Mouse (Mus musculus): Measurements from ENCODE around the gene Usp34. TPM values are rescaled to one million over a fixed set of nuclear protein-coding genes. Genes with fewer than 3 reads are reported as not detected.

The Usp34 gene
- polyA plus RNA-seq, 1 experiment from 2014 or later: 19.7 TPM

DNA sequence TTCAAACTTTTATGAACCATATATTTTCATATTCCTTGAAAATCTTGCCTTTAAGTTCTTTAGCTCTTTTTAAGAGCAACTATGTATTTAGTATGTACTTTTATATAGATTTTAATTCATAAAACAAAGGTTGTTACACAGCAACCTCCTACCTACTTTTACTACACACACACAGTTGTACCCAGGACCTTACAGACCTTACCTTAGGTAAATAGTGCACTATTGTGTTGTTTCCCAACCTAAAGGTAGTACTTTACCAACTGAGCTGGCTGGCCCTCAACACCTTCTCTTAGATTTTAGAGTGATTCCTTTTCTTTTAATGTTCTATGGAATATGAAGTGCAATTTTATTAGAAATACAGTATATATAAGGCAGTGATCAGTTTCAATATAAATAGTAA lies 65.8 kb downstream of the Usp34 start:
- Histone ChIP-seq H3K27me3 (replicated peaks; ENCODE audit: control insufficient read depth, insufficient read depth, low read length) (no peaks in the 10 kb centered on the region), H3K9me3 (ENCODE audit: control insufficient read depth, low read length) (no peaks in the 10 kb centered on the region), H3K4me1 (replicated peaks; ENCODE audit: control insufficient read depth, insufficient read depth, low read length) (no peaks in the 10 kb centered on the region), H3K36me3 (ENCODE audit: control insufficient read depth, insufficient read depth, low read length) (peaks cover 22% of the 10 kb centered on the region), H3K27ac (ENCODE audit: low read depth, low read length) (no peak overlapping the region), H3K9ac (ENCODE audit: low read depth, low read length) (no peak overlapping the region), H3K4me2 (no peak overlapping the region), H3K4me3 (ENCODE audit: low read depth, low read length) (no peak overlapping the region)
- ATAC-seq (replicated peaks; ENCODE audit: low FRiP score): no peak
- no peak for DNase-seq (ENCODE audit: low spot score)

DNA sequence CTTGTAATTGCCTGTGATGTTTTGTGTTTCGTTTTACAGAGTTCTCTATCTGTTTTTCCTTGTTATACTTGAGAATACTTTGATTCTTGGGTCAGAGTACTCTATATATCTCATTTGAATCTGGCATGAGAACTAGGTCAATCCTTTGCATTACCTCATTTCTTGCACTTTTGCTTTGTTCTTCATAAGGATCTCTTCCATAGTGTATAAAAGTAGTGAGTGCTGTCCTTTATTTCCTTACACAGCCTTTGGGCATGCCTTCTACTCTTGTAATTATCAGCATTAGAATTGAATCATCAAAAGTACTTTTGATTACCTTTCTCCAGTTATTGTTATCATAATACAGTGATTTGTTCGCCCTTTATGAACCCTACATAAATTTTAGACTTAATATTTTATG lies 73.4 kb downstream of the Usp34 start:
- no peak overlapping the region for H3K4me3 ChIP-seq (ENCODE audit: low read depth, low read length)
- H3K4me1 ChIP-seq (replicated peaks; ENCODE audit: control insufficient read depth, insufficient read depth, low read length): no peaks in the 10 kb centered on the region
- H3K36me3 ChIP-seq (ENCODE audit: control insufficient read depth, insufficient read depth, low read length): peaks cover 10% of the 10 kb centered on the region; the same call in 1 of the 2 replicates
- no peak overlapping the region for H3K9ac ChIP-seq (ENCODE audit: low read depth, low read length)
- WGBS: 93% methylated on average over 2 of the region's 2 CpGs
- H3K27me3 ChIP-seq (replicated peaks; ENCODE audit: control insufficient read depth, insufficient read depth, low read length): no peaks in the 10 kb centered on the region
- H3K27ac ChIP-seq (ENCODE audit: low read depth, low read length): no peak overlapping the region
- no peak overlapping the region for H3K4me2 ChIP-seq
- DNase-seq (ENCODE audit: low spot score) (no peak), ATAC-seq (replicated peaks; ENCODE audit: low FRiP score) (no peak)
- no peaks in the 10 kb centered on the region for H3K9me3 ChIP-seq (ENCODE audit: control insufficient read depth, low read length)

DNA sequence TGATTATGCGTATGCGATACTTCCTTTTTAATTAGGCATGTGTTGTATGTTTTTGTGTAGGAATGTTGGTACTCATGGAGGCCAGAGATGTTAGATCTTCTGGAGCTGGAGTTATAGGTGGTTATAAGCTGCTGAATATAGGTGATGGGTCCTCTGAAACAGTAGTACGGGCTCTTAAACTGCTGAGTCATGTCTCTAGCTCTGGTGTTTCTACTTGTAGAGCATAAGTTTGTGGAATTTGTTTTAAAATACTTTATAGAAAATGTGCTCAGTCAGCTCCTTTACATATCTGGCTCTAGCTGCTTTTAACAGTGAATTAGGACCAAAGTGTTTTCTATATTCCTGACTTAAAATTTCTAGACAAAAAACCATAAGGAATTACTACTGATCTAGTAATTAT lies 73.9 kb downstream of the Usp34 start:
- H3K9ac ChIP-seq (ENCODE audit: low read depth, low read length): no peak overlapping the region
- H3K4me1 ChIP-seq (replicated peaks; ENCODE audit: control insufficient read depth, insufficient read depth, low read length): no peaks in the 10 kb centered on the region
- 88% methylated on average over 3 of the region's 3 CpGs for WGBS
- H3K4me3 ChIP-seq (ENCODE audit: low read depth, low read length): no peak overlapping the region
- ATAC-seq (replicated peaks; ENCODE audit: low FRiP score) (no peak), DNase-seq (ENCODE audit: low spot score) (no peak)
- H3K36me3 ChIP-seq (ENCODE audit: control insufficient read depth, insufficient read depth, low read length): peaks cover 8% of the 10 kb centered on the region; the same call in 1 of the 2 replicates
- no peak overlapping the region for H3K4me2 ChIP-seq
- H3K27ac ChIP-seq (ENCODE audit: low read depth, low read length): no peak overlapping the region
- H3K27me3 ChIP-seq (replicated peaks; ENCODE audit: control insufficient read depth, insufficient read depth, low read length): no peaks in the 10 kb centered on the region
- H3K9me3 ChIP-seq (ENCODE audit: control insufficient read depth, low read length): no peaks in the 10 kb centered on the region

DNA sequence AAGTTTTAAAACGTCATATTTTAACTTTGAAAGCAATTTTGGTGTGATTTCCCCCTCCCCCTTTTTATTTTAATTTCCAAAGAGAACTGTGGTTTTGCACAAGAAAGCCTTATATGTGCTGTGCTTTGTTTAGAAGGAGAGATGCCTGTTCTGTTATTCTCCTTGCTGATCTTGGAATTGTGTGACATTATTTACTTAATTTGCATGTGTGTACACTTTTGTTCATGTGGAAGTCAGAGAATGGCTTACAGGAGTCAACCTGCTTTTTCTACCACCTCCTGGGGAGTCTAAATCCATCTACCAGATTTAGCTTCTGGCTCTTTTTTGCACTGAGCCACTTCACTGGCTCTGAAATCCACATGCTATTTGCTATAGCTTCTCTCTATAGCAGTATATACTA lies 76.1 kb downstream of the Usp34 start:
- no peaks in the 10 kb centered on the region for H3K27me3 ChIP-seq (replicated peaks; ENCODE audit: control insufficient read depth, insufficient read depth, low read length)
- no peaks in the 10 kb centered on the region for H3K9me3 ChIP-seq (ENCODE audit: control insufficient read depth, low read length)
- H3K4me2 ChIP-seq: no peak overlapping the region
- H3K27ac ChIP-seq (ENCODE audit: low read depth, low read length): no peak overlapping the region
- WGBS: 81% methylated on average over 1 of the region's 1 CpGs
- H3K4me1 ChIP-seq (replicated peaks; ENCODE audit: control insufficient read depth, insufficient read depth, low read length): no peaks in the 10 kb centered on the region
- DNase-seq (ENCODE audit: low spot score) (no peak), ATAC-seq (replicated peaks; ENCODE audit: low FRiP score) (no peak)
- no peak overlapping the region for H3K9ac ChIP-seq (ENCODE audit: low read depth, low read length)
- peaks cover 5% of the 10 kb centered on the region; the same call in 1 of the 2 replicates for H3K36me3 ChIP-seq (ENCODE audit: control insufficient read depth, insufficient read depth, low read length)
- no peak overlapping the region for H3K4me3 ChIP-seq (ENCODE audit: low read depth, low read length)

DNA sequence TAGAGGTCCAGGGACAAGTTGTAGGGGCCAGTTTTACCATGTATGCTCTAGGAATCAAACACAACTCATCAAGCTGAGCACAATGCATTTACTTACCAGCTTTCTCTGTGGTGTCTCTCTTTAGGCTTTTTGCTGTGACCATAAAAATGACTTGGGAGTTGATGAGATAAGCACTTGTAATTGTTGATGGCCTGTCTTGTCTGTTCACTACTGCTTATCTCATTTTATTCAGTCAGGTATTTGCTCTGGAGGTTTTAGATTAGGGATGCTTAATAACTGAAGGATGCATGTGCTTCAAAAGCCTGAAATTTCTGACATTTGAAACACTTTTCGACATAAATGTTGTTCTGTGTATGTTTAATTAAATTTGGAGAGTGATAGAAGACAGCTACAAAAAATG lies 83.0 kb downstream of the Usp34 start:
- Histone ChIP-seq H3K27ac (ENCODE audit: low read depth, low read length) (no peak overlapping the region), H3K36me3 (ENCODE audit: control insufficient read depth, insufficient read depth, low read length) (peaks cover 13% of the 10 kb centered on the region; the same call in 1 of the 2 replicates), H3K27me3 (replicated peaks; ENCODE audit: control insufficient read depth, insufficient read depth, low read length) (no peaks in the 10 kb centered on the region), H3K9me3 (ENCODE audit: control insufficient read depth, low read length) (no peaks in the 10 kb centered on the region), H3K4me2 (peak overlapping the region; percentile 33), H3K9ac (ENCODE audit: low read depth, low read length) (no peak overlapping the region), H3K4me1 (replicated peaks; ENCODE audit: control insufficient read depth, insufficient read depth, low read length) (peaks cover 10% of the 10 kb centered on the region; the same call in 1 of the 2 replicates), H3K4me3 (ENCODE audit: low read depth, low read length) (no peak overlapping the region)
- WGBS: 80% methylated on average over 1 of the region's 1 CpGs
- ATAC-seq (replicated peaks; ENCODE audit: low FRiP score) (peak; percentile 77), DNase-seq (ENCODE audit: low spot score) (no peak)

DNA sequence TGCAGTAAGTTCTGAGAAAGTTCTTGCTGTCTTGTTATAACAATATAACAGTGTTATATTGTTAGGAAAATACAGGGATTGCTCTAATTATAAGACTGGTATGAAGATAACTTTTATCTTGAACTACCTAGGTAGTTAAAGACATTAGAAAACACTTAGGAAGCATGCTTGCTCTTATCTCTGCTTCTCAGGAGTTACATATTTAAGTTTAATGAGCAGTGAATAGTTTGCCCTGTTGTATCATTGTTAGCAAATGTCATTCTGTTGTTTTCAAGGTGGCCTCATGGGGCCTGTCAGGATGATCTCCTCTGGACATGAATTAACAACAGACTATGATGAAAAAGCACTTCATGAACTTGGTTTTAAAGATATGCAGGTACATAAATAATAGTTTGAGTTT lies 85.9 kb downstream of the Usp34 start:
- ATAC-seq (replicated peaks; ENCODE audit: low FRiP score): peak; percentile 70
- no peak overlapping the region for H3K4me2 ChIP-seq
- H3K4me3 ChIP-seq (ENCODE audit: low read depth, low read length): no peak overlapping the region
- no peaks in the 10 kb centered on the region for H3K9me3 ChIP-seq (ENCODE audit: control insufficient read depth, low read length)
- no peak for DNase-seq (ENCODE audit: low spot score)
- no peak overlapping the region for H3K27ac ChIP-seq (ENCODE audit: low read depth, low read length)
- no peaks in the 10 kb centered on the region for H3K27me3 ChIP-seq (replicated peaks; ENCODE audit: control insufficient read depth, insufficient read depth, low read length)
- H3K36me3 ChIP-seq (ENCODE audit: control insufficient read depth, insufficient read depth, low read length): peaks cover 21% of the 10 kb centered on the region; the same call in 1 of the 2 replicates
- H3K9ac ChIP-seq (ENCODE audit: low read depth, low read length): no peak overlapping the region
- H3K4me1 ChIP-seq (replicated peaks; ENCODE audit: control insufficient read depth, insufficient read depth, low read length): peaks cover 10% of the 10 kb centered on the region; the same call in 1 of the 2 replicates

DNA sequence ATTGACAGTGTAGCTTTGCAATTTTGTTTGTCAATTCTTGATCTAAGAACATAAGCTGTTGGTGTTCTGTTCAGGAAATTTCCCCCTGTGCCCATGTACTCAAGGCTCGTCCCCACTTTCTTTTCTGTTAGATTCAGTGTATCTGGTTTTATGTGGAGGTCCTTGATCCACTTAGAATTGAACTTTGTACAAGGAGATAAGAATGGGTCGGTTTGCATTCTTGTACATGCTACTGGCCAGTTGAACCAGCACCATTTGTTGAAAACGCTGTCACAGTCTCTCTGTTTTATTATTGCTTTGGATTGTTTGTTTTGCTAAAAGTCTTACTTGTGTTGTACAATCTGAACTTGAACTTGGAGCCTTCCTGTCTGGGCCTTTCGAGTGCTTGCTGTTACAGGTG lies 89.9 kb downstream of the Usp34 start:
- H3K27ac ChIP-seq (ENCODE audit: low read depth, low read length): no peak overlapping the region
- H3K27me3 ChIP-seq (replicated peaks; ENCODE audit: control insufficient read depth, insufficient read depth, low read length): no peaks in the 10 kb centered on the region
- no peak overlapping the region for H3K4me2 ChIP-seq
- H3K9me3 ChIP-seq (ENCODE audit: control insufficient read depth, low read length): no peaks in the 10 kb centered on the region
- ATAC-seq (replicated peaks; ENCODE audit: low FRiP score) (no peak), DNase-seq (ENCODE audit: low spot score) (no peak)
- no peak overlapping the region for H3K4me3 ChIP-seq (ENCODE audit: low read depth, low read length)
- H3K4me1 ChIP-seq (replicated peaks; ENCODE audit: control insufficient read depth, insufficient read depth, low read length): 0 out of 2 replicates have a peak, but pooled peaks cover 2% of the 10 kb centered on the region
- 86% methylated on average over 4 of the region's 4 CpGs for WGBS
- peaks cover 21% of the 10 kb centered on the region for H3K36me3 ChIP-seq (ENCODE audit: control insufficient read depth, insufficient read depth, low read length)
- no peak overlapping the region for H3K9ac ChIP-seq (ENCODE audit: low read depth, low read length)

DNA sequence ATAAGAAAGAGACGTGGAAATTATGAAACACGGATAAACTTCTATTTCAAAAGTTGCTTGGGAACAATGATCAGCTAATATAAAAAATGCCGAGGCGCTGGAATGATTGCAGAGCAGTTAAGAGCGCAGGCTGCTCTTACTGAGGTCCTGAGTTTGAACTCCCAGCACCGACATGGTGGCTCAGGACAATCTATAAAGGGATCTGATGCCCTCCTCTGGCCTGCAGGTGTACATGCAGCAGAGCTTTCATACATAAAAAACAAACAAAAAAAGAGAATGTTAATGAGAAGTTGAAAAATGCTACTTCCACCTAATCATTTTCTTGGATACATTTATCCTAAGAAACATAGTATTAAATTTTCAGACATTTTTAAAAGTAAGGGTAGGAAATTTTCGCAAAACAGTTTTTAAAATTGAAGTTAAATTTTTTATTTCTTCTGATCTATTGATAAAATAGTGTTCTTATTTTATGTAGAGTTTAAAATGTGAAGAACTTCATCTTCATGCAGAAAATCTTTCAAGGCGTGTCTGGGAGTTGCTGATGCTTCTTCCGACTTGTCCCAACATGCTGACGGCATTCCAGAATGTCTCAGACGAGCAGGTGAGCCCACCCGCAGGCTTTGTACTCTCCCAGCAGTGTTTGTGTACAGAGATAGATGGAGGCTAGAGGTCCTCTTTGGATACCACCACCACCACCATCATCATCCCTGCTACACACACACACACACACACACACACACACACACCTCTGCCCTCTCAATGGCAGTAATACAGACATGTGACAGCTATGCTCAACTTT lies 94.5 kb downstream of the Usp34 start:
- H3K4me1 ChIP-seq (replicated peaks; ENCODE audit: control insufficient read depth, insufficient read depth, low read length): no peaks in the 10 kb centered on the region
- no peak for DNase-seq (ENCODE audit: low spot score)
- no peak overlapping the region for H3K27ac ChIP-seq (ENCODE audit: low read depth, low read length)
- peaks cover 12% of the 10 kb centered on the region for H3K36me3 ChIP-seq (ENCODE audit: control insufficient read depth, insufficient read depth, low read length)
- ATAC-seq (replicated peaks; ENCODE audit: low FRiP score): no peak
- H3K4me2 ChIP-seq: no peak overlapping the region
- H3K4me3 ChIP-seq (ENCODE audit: low read depth, low read length): no peak overlapping the region
- WGBS: 88% methylated on average over 12 of the region's 12 CpGs
- H3K9me3 ChIP-seq (ENCODE audit: control insufficient read depth, low read length): no peaks in the 10 kb centered on the region
- H3K9ac ChIP-seq (ENCODE audit: low read depth, low read length): no peak overlapping the region
- no peaks in the 10 kb centered on the region for H3K27me3 ChIP-seq (replicated peaks; ENCODE audit: control insufficient read depth, insufficient read depth, low read length)

DNA sequence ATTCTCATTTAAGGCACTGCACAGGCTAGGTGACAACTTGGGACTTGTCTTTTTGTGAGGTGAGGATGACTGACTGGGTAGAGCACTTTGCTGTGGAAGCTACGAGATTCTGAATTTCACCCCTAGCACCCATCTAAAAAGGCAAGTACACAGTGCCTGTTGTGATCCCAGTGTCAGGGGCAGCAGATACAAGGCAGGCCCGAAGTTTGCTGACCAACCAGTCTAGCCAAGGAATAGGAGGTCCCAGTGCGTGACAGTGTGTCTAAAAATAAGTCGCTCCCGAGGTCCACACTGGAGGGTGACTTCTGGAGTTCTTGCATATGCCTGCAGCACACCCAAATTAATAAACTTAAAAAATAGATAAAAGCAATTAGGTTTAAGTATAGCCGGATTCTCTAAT lies 121.6 kb downstream of the Usp34 start:
- no peak overlapping the region for H3K9ac ChIP-seq (ENCODE audit: low read depth, low read length)
- H3K27me3 ChIP-seq (replicated peaks; ENCODE audit: control insufficient read depth, insufficient read depth, low read length): no peaks in the 10 kb centered on the region
- H3K9me3 ChIP-seq (ENCODE audit: control insufficient read depth, low read length): no peaks in the 10 kb centered on the region
- H3K36me3 ChIP-seq (ENCODE audit: control insufficient read depth, insufficient read depth, low read length): peaks cover 30% of the 10 kb centered on the region
- no peaks in the 10 kb centered on the region for H3K4me1 ChIP-seq (replicated peaks; ENCODE audit: control insufficient read depth, insufficient read depth, low read length)
- WGBS: 92% methylated on average over 6 of the region's 6 CpGs
- no peak overlapping the region for H3K4me3 ChIP-seq (ENCODE audit: low read depth, low read length)
- DNase-seq (ENCODE audit: low spot score): no peak
- H3K4me2 ChIP-seq: no peak overlapping the region
- H3K27ac ChIP-seq (ENCODE audit: low read depth, low read length): no peak overlapping the region
- ATAC-seq (replicated peaks; ENCODE audit: low FRiP score): no peak

Data from liver, embryonic 11.5 days (tissue).